Mouse (Mus musculus): ENCODE results near the gene Fam98c.
"Not testable (repeated sequence)": the region's sequence is repeated elsewhere in the genome, so short reads cannot be mapped to it uniquely, and the experiment has no call there.

Gene Fam98c

DNA sequence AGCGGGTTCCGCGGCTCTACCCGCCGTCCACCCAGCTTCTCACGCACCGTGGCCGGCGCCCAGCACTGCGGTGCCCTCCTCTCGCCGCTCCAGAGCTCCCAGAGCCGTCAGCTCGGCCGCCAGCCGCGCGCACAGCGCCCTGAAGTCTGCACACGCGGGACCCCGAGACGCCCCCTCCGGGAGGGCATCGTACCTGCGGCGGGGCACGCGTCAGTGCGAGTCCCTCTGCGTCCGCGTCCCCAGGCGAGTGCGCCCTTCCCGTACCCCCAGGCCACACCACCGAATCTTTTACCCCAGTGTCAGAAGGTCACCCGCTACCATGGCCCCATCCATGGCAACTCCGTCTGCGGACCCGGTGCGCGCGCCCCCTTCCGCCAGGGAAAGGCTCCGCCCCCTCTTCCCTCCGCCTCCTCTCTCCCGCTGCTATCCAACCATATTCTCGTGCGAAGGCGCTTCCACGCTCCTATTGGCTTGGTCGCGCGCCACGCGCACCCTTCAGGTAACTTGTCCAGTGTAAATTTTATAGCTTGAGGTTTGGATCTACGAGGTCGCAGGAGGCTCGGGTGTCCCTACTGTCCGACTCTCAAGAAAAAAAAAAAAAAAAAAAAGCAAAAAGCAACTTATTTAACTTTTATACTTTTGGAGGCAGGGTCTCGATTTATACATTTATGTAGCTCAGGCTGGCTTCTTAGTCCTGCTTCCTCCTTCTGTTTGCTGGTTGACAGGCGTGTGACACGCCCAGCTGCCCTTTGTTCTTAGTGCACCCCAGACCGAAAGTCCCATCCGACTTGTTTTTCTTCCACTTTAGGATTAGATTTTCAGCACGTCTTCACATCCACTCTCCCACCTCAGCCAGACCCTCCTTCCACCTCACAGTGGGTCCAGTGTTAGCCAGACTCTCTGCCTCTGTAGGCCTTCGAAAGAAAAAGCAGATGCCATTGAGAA, at the start of gene Fam98c:
Gene Fam98c, minus strand, starts transcription at position 397 of the 945 bp plus-strand sequence.
- DNase-seq (ENCODE audit: low read depth, low spot score), result peak; percentile 55

DNA sequence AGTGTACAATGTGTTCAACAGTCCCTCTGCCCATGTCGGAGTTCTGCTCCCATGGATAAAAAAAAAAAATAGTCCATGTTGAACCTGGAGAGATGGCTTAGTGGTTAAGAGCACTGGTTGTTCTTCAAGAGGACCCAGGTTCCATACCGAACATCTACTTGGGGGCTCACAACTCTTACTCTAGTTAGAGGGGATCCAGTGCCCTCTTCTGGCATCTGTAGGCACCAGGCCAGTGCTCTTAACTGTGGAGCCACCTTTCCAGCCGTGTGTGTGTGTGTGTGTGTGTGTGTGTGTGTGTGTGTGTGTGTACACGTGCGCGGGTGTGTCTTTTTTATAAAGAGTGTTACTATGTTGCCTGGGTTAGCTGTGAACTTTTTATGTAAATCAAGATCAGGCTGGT, 46.5 kb upstream of the Fam98c start:
- DNase-seq (ENCODE audit: low read depth, low spot score), result no peak

DNA sequence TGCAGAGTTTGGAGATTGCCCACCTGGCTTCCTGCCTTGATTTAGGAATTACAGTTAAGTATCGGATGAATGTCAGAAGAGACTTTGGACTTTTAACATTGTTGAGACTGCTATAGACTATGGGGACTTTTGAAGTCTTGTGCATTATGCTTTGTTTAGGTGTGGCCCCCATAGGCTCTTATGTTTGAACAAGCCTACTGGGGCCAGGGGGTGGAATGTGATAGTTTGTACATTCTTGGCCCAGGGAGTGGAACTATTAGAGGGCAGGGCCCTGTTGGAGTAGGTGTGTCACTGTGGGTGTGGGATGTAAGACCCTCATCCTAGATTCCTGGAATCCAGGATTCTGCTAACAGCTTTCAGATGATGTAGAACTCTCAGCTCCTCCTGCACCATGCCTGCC, 38.2 kb upstream of the Fam98c start:
- DNase-seq (ENCODE audit: low read depth, low spot score), result not testable (repeated sequence)

DNA sequence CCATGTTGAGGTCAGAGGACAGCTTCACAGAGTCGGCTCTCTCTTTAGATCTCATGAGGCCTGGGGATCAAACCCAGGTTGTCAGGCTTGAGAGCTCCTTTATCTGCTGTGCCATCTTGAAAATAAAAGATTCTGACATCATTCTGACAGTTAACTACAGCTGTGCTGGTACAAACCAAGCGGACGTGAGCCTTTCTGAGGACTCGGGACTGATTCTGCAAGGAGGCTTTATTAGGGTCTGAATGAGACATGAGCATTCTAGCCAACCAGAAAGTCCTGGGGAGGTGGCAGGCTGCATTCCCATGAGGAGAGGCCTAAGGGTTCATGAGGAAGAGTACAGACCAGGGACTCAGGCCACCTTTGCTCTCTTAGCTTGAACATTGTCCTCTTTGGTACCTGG, 25.3 kb upstream of the Fam98c start:
- not testable (repeated sequence) for DNase-seq (ENCODE audit: low read depth, low spot score)

DNA sequence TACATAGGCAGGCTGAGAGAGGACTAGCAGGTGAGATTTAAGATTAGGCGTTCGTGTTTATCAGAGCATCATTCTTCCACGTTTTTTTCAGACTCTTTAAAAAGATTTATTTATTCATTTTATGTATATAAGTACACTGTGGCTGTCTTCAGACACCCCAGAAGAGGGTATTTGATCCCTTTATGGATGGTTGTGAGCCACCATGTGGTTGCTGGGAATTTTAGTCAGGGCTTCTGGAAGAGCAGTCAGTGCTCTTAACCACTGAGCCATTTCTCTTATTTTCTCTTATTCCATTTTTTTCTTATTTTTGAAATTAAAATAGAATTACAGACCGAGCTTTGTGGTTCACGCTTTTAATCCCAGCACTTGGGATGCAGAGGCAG, 24.8 kb upstream of the Fam98c start:
- DNase-seq (ENCODE audit: low read depth, low spot score), result no peak

DNA sequence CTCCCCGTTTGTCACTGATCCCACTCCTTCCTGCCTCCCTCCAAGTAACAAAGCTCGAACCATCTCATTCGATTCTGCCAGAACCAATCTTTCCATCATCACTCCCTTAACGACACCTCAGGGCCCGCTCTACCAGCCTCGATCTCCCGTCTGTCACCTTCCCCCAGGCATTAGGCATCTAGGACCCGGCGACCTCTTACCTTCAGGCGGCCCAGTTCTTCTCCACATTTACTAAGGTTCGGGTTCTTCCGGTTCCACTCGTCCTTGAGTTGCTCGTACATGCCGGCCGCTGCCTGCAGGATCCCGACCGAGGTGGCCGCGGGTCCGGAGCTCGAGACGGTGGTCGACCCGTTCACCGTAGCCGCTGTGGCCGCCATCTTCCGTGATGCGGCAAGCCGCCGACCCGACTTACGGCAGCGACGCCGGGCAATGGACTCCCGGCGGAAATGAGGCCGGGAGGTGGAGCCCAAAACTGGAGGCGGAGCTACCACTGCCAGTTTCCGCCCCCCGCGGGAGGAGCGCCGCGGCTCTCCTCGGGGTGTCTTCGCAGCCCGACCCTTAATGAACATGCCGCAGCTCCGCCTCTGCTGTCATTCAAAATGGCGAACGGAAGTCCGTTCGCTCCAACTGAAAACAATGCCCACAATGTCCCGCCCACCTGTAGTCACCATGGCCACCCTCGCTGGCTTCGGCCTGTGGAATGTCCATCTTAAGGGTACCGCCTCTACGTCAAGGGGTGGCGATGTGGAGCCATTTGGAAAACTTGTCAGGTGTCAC, 24.2 kb upstream of the Fam98c start, which contains the start of gene Psmd8:
Gene Psmd8, minus strand, starts transcription at position 625 of the 777 bp plus-strand sequence.
- peak; percentile 94 for DNase-seq (ENCODE audit: low read depth, low spot score)

DNA sequence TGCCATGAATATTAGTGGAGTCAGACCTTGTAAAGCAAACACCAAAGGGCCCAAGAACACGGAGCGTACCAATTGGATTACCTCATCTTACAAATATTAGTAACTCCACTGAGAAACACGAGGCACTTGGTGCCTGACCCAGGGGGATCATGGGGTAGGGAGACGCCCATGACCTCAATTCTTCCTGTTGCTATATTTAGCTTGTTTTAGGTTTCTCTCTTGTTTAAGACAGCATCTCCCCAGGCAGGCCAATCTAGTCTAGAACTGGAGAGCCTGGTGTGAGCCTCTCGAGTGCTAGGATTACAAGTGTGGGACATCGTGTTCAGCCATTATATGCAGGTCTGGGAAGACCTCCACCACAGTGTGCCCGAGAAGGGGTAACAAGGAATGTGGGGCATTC, 23.3 kb upstream of the Fam98c start:
- no peak for DNase-seq (ENCODE audit: low read depth, low spot score)

DNA sequence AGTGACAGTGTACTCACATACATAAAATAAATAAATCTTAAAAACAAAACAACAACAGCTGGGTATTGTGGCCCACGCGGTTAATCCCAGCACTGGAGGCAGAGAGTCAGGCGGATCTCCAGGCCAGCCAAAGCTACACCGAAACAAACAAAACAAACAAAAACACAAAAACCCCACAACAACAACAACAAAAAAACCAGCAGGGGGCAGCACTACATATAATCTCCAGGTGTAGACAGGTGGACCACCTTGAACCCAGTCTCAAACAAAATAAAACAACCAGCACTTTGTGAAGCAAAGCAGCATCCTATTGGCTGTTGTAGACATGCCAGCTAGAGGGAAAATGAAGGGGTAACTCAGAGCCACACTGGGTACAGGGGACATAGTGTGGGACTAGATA, 22.1 kb upstream of the Fam98c start:
- no peak for DNase-seq (ENCODE audit: low read depth, low spot score)

DNA sequence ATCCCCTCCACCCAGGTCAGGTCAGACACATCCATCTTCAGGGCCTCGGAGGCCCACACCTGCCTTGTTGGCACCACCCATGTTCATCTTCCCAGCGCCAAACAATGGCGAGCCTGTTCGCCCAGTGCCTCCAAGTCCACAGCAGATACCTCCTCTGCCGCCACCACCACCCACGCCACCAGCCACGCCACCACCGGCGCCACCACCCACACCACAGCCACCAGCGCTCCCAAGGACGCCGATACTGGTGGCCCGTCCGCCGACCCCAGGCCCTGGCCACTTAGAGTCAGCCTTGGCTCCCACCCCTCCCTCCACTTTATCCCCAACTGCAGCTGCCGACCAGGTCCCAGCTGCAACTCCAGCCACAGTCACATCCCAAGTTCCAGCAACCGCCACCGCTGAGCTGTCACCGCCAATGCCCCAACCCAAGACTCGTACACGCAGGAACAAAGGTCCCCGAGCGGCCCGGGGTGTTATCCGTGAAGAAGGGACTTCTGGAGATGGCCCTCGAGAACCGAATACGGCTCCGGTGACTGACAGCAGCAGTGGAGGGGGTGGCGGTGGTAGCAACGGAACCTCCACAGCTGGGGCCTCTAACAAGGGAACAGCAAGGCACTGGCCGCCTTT, 16.5 kb upstream of the Fam98c start:
- no peak for DNase-seq (ENCODE audit: low read depth, low spot score)

DNA sequence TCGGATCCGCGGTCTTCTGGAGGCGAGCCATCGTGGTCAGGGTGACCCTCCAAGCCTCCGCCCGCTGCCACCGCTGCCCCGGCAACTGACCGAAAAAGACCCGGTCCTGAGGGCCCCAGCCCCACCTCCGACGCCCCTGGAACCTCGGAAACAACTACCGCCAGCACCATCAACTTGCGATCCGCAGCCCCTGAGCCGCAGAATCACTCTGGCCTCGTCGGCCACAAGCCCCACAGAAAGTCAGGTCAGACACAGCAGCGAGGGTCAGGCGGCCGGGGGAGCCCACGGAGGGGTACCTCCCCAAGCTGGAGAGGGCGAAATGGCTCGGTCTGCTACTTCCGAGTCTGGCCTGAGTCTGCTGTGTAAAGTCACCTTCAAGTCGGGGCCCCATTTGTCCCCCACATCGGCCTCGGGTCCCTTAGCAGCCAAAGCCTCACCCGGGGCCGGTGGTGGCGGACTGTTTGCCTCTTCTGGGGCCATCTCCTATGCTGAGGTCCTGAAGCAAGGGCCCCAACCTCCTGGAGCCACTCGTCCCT, 15.6 kb upstream of the Fam98c start:
- no peak for DNase-seq (ENCODE audit: low read depth, low spot score)

DNA sequence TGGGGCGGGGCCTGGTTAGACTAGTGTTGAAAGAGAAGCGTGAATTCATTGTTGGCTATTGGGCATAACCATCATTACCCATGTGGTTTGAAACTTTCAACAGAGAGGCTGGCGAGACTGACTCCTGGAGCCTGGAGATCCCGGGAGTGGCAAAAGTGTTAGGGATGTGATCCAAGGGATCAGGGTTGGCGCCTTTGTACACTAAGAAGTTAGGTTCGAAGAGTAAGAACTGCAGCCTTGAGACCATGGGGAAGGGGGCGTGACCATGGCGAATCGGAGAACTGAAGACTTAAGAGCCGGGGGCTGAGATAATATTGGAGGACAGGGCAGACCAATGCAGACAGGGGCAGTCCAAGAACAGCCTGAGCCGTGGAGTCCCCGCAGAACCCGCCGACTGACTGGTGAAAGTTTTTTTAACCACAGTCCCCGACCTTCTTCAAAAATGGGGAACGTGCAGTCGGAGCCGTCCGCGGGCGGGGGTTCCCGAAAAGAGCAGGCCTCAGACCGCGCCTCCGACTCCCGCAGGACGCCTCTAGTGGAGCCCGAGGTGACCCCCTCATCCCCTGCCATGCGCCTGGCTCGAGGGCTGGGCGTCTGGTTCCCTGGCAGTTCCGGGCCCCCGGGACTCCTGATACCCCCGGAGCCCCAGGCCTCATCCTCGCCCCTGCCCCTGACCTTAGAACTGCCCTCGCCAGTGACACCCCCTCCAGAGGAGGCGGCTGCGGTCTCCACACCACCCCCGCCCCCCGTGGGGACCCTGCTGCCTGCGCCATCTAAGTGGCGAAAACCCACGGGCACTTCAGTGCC, 14.9 kb upstream of the Fam98c start:
- DNase-seq (ENCODE audit: low read depth, low spot score), result no peak

DNA sequence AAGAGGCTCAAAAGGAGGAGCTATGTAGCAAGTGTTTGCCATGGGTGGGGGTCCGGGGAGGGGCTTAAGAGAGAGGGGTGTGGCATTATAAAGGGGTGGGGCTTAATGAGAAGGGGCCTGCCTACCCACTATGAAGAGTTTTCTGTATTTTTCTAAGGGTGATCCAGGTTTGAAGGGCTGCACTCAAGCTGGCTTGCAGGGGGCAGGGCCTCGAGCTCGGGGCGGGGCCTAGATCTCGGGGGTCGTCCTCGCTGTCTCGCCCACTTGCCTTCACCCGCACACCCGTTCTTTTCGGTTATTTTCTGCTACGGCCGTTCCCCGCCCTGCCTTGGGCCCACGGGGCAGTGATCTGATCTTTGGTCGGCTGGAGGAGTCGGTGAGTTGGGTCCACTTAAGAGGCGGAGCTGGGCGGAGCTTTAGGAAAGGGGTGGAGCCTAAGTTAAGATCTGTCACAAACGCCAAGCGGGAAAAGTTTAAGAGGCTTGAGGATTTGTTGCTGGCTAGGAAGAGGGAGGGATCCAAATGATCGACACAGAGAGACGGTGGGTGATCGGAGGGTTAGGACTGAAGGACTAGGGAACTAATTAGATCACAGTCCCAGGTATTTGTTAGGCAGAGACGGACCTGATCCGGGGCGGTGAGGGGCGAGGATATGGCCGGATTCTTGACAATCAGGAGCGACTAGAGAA, 14.2 kb upstream of the Fam98c start, which contains the start of the genes Ggn and Spred3:
Gene Ggn, plus strand, starts transcription at position 145 of the 689 bp plus-strand sequence.
Gene Spred3, minus strand, starts transcription at position 346 of the 689 bp plus-strand sequence.
- no peak for DNase-seq (ENCODE audit: low read depth, low spot score)

DNA sequence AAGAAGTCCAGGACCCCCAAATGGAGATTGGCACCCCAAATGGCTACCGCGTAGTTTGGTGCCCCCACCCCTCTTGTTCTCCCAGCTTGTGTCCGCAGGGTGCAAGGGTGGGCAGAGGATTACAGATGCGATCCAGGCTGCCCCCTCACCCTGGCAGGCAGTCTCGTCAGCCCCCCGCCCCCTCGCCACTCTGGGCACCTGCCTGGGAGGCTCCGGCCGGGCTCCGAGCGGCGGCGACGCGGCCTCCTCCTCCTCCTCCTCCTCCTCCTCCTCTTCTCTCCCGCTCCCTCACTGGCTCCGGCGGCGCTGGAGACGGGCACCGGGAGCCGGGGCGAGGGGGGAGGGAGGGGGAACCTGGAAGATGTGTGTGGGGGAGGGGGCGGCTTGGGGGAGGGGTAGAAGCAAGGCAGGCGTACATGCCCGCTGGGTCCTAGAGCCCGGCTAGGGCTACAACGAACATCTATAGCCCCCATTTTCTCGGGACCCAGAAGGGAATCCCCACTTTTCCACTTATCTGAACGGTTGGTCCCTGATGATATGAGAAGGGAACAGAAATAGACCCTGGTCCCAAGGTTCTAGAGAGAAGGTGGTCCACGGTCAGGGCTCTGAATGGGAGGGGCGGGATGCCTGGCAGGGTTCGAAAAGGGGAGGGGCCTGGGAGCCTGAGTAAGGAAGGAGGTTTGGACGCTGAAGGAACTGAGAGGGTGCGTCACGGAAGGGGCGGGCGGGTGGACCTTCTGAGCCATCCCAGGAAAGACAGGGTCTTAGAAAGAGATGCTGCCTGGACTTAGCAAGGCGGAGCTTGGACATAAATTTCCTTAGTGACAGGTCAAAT, 13.4 kb upstream of the Fam98c start:
- no peak for DNase-seq (ENCODE audit: low read depth, low spot score)

DNA sequence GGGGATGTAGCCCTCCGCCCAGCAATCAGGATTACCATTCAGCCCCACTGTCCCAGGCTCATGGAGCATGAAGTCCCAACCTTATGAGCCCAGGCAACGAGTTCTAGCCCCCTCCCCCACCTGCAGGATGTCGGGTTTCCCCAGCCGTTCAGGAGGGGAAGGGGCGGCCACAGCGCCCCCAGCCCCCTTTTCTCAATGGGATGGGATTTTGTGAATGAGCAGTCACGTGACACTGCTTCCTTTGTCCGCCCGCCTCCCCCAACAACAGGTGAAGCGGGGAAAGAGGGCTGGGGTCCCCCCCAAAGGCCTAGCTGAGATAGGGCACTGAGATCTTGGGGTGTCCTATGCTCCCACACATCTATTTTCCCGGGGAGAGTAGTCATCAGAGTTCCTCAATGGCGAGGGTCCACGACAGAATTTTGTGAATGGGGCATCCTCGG, 12.8 kb upstream of the Fam98c start:
- DNase-seq (ENCODE audit: low read depth, low spot score), result no peak

DNA sequence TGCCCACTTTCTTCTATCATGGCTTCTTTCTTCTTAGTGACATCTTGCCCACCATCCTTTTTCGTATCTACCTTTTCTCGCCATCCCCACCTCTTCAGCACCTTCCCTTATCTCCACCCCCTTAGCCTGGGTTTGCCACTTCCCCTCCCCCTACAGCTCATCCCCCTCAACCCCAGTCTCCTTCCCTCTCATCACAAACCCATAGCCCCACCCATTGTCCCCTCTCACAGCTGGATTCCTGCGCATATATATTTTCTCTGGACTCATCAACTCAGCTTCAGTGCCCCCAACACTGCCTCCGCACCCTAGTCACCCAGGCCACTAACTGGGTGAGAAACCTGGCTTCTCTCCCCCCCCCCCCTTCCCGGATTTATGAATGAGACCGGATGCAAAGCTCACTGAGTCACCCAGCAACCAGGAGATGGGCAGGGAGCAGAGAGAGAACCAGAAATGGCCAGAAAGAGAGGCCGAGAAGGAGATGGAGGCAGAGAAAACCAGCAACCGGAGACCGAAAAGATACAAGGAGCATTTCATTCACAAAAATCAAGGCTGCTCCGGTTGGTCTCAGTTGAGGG, 12.2 kb upstream of the Fam98c start:
- DNase-seq (ENCODE audit: low read depth, low spot score), result no peak

DNA sequence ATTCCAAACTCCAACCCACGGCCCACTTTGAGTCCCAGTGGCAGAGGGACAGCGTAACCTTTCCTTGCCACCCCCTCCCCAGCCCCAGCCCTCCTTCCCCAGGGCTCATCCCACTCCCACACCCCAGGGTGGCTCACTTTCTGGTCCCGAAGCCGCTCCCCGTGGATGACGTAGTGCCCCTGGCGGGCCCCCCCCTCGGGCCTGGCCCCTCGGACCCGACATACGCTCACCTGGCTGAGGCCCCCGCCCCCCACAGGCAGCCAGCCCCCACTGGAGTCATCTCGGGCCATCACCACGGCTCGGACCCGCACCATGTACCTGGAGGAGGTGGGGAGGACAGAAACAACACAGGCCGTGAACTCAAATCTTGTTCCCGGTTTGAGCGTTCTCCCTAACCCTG, 11.6 kb upstream of the Fam98c start:
- DNase-seq (ENCODE audit: low read depth, low spot score), result no peak

DNA sequence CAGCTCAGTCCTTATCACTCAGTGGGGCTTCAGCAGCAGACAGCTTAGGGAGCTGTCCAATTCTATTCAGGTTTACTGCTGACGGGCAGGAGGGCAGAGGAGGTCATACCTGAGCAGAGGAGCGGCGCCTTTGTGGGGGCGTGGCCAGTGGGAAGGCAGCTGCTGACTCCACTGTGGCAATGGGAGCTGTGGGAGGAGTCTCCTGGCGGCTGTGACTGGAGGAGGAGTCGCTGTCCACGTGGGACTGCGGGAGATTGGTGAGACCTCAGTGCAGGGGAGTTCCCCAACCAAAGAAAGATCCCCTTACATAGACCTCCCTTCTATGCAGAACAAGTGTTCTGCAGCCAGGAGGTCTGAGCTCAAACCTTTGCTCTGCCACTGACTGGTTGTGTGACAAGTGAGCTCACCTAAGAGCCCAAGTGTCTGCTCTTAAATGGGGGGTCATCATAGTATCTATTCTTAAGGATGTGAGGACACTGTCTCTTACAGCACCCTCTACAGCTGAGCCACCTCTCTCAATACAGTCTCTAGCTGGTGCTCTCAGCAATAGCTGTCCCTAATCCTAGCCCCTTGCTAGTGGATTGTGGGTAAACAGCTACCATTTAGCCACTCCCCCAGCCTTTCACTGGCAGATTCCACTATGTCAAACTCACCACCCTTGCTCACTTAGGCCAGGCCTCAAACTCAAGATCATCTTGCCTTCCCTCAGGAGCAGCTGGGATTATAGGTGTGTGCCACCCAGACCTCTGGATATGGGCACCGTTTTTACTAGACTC, 6.9 kb upstream of the Fam98c start:
- DNase-seq (ENCODE audit: low read depth, low spot score), result no peak

DNA sequence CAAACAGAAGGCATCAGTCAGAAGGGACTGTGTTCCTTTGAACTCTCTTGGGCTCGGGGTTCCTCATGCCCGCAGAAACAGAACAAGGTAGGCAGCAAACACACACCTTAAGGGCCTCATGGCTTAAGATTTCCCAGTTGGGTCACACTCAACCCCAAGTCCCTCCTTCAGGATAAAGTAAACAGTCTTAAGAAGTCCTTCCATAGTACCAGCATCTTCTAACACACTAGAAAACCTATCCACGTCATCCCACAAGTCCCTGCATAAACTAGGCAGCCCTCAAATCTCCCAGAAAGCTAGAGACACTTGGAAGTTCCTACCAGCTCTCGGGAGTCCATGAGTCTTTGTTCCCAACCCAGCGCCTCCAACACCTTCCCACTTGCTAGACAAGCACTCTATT, 6.3 kb upstream of the Fam98c start:
- no peak for DNase-seq (ENCODE audit: low read depth, low spot score)
